In the genomic region with DNA sequence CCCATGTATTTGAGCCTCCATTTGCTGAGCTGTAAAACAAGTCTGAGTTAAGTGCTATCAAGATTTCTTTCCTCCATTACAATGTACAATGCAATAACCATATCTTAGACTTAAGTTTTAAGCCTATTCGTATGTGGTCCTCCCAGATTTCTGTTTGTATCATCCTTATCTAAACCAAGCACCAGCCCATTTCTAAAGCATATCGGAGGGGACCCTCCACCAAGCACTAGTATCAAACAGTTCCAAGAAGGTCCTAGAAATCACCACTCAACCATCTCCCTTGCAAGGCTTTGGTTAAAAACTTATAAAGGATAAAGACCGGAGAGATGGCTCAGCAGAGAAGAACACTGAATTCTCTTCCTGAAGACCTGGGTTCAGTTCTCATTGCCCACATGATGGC, we compare ENCODE assay signal across 22 mouse cellular contexts. TPM values are rescaled to one million over a fixed set of nuclear protein-coding genes. Genes with fewer than 3 reads are reported as not detected.
DNase-seq lines count a peak whose midpoint lies in the region; ATAC-seq and TF ChIP-seq lines count a peak whose summit lies in the region.
"Had no signal": no experiment of that assay in that cellular context is flagged by ENCODE, and none has a peak within 500 bp of the region (broad histone marks: within the 10 kb centered on the region; RNA-seq: fewer than 3 reads in every experiment).

No protein-coding gene starts in this region.

- peak; percentile 50 for ATAC-seq in liver, embryonic 13.5 days (ENCODE audit: low read depth)
- ATAC-seq in G1E (ENCODE audit: extremely low read depth, insufficient number of reproducible peaks, low FRiP score, poor library complexity, severe bottlenecking): peak; percentile 40
- ATAC-seq in megakaryocyte progenitor cell, adult 5-6 weeks (replicated peaks; ENCODE audit: poor library complexity): peak; percentile 48
- ATAC-seq: forebrain, embryonic 13.5 days; forebrain, embryonic 15.5 days; forebrain, postnatal 0 days had no signal

- 12% methylated on average over 3 of the region's 3 CpGs for WGBS in liver, embryonic 13.5 days (ENCODE audit: insufficient replicate concordance)

- peaks cover 2% of the 10 kb centered on the region; the same call in 1 of the 2 replicates for H3K4me1 ChIP-seq in liver, embryonic 13.5 days (replicated peaks)
- peaks cover 10% of the 10 kb centered on the region for H3K4me1 ChIP-seq in G1E (ENCODE audit: insufficient read depth, low read depth, low read length)
- H3K4me1 ChIP-seq: embryonic facial prominence, embryonic 15.5 days had no signal

- H3K9me3 ChIP-seq in liver, embryonic 13.5 days (replicated peaks): no peaks in the 10 kb centered on the region
- no peaks in the 10 kb centered on the region for H3K9me3 ChIP-seq in G1E (replicated peaks)
- H3K9me3 ChIP-seq: embryonic facial prominence, embryonic 13.5 days; embryonic facial prominence, embryonic 15.5 days; forebrain, embryonic 13.5 days; forebrain, embryonic 15.5 days had no signal

- H3K36me3 ChIP-seq in liver, embryonic 13.5 days: no peaks in the 10 kb centered on the region
- peaks cover 23% of the 10 kb centered on the region for H3K36me3 ChIP-seq in G1E (replicated peaks)
- H3K36me3 ChIP-seq: embryonic facial prominence, embryonic 13.5 days; embryonic facial prominence, embryonic 15.5 days; forebrain, embryonic 15.5 days had no signal

- no peak overlapping the region for H3K27ac ChIP-seq in liver, embryonic 13.5 days
- H3K27ac ChIP-seq: embryonic facial prominence, embryonic 13.5 days; embryonic facial prominence, embryonic 15.5 days; forebrain, embryonic 13.5 days; forebrain, embryonic 15.5 days had no signal

- no peak for TF ChIP-seq CTCF in G1E (IDR thresholded peaks at IDR 0.05; ENCODE audit: low read depth, low read length)

- no peak overlapping the region for H3K9ac ChIP-seq in liver, embryonic 13.5 days
- H3K9ac ChIP-seq: embryonic facial prominence, embryonic 13.5 days; embryonic facial prominence, embryonic 15.5 days; forebrain, embryonic 13.5 days; forebrain, embryonic 15.5 days; forebrain, postnatal 0 days had no signal

- no peaks in the 10 kb centered on the region for H3K27me3 ChIP-seq in liver, embryonic 13.5 days
- H3K27me3 ChIP-seq in G1E (ENCODE audit: insufficient read depth, low read length): no peaks in the 10 kb centered on the region
- H3K27me3 ChIP-seq: embryonic facial prominence, embryonic 13.5 days; embryonic facial prominence, embryonic 15.5 days; forebrain, embryonic 13.5 days; forebrain, embryonic 15.5 days had no signal

- no peak overlapping the region for H3K4me3 ChIP-seq in liver, embryonic 13.5 days (replicated peaks)
- no peak overlapping the region for H3K4me3 ChIP-seq in G1E (ENCODE audit: low read depth, low read length)
- H3K4me3 ChIP-seq: embryonic facial prominence, embryonic 13.5 days; embryonic facial prominence, embryonic 15.5 days; erythroblast, embryonic 14.5 days; forebrain, embryonic 13.5 days; forebrain, embryonic 15.5 days had no signal

- no peak overlapping the region for H3K4me2 ChIP-seq in liver, embryonic 13.5 days
- H3K4me2 ChIP-seq: embryonic facial prominence, embryonic 13.5 days; embryonic facial prominence, embryonic 15.5 days; forebrain, embryonic 13.5 days; forebrain, embryonic 15.5 days had no signal

- DNase-seq in liver, embryonic 13.5 days: no peak
- no peak for DNase-seq in liver
- no peak for DNase-seq in G1E (ENCODE audit: low spot score)
- DNase-seq in Muller cell, postnatal 12 days (ENCODE audit: inconsistent ontology term): no peak
- DNase-seq in spleen, postnatal 36 days (ENCODE audit: low spot score in 2 of 2): no peak
- DNase-seq: adrenal gland, adult 2 months; adrenal gland, postnatal 10 days; adrenal gland, postnatal 25 days; cerebellum, adult 11 months; cerebellum, adult 18-20 months; cerebellum, adult 8-10 months; cerebellum, adult 9-11 months; cerebellum, postnatal 14 days; cerebellum, postnatal 36 days; embryo, embryonic 11 days; forebrain, postnatal 0 days had no signal

RNA-seq across cellular contexts. Expression of a gene that starts 47.1 kb away (rescaled TPM):
- polyA plus RNA-seq in liver, embryonic 13.5 days (2015; fragmentation: Nextera tagmentation; extraction: Ambion mirVana): 10.0 and 13.5 TPM in 2 replicates
- total RNA-seq in G1E (2014; fragmentation: Nextera tagmentation): 35.6 and 64.7 TPM in 2 replicates
- total RNA-seq in G1E (2017): 50.3 and 53.9 TPM in 2 replicates
- polyA plus RNA-seq in G1E (2012): 0.66 and 0.98 TPM in 2 replicates
- 20.5 and 27.0 TPM in 2 replicates for total RNA-seq in megakaryocyte progenitor cell, adult 5-6 weeks (2015)
- 48.2 and 52.0 TPM in 2 replicates for total RNA-seq in megakaryocyte progenitor cell, adult 5-6 weeks (2017)
